Mouse (Mus musculus): ENCODE results near the gene Prkg1.

Gene Prkg1

DNA sequence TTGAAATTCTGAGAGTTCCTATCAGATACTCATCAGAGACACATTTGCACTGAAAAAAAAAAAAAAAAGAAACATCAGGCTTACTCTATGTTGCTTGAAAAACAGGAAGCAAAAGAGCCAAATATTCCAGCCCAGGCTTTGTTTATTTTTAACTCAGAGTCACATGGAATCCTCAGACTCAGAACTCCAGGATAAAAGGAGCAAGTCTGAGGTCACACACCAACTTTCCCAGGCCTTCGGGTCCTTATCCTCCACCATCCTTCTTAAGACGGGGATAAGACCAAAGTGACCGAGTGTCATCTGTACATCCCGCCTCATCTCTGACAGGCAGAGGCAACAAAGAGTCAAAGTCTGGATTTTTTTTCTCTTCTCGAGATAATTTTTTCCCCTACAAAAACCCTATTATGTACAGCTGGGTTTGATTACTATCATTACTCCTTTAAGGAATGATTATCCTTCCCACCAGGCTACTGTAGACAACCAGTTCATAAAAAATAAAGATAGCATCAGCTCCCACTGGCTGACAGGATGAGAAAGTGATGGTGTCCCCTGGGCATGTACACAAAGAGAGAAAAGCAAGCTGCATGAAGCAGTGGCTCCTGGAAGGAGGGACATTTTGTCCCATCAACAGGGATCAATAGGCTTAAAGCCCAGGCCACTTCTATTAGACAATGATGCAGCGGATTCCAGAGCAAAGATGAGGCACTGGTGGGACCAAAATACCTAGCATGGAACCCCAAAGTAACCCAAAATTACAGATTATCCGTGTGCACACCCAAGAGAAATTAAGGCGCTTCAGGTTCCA lies 21.4 kb downstream of the Prkg1 start:
- DNase-seq (ENCODE audit: low read depth, low spot score): no peak

DNA sequence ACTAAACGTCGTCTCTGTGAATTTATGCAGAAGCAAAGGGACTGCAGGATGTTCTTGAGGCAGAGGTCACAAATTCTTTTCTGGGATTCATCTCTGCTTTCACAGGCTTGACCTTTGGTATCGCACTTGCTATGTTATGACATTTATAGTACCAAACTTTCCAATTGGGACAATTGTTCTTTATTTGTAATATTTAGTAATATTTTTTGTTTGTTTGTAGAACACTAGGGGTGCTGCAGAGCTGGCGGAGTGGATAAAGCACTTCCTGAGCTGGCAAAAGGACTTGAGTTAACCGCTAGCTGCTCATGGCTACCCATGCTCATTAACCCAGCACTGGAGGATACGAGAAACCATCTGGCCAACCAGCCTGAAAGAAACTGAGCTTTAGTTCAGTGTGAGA lies 49.9 kb downstream of the Prkg1 start:
- DNase-seq (ENCODE audit: low read depth, low spot score): no peak

DNA sequence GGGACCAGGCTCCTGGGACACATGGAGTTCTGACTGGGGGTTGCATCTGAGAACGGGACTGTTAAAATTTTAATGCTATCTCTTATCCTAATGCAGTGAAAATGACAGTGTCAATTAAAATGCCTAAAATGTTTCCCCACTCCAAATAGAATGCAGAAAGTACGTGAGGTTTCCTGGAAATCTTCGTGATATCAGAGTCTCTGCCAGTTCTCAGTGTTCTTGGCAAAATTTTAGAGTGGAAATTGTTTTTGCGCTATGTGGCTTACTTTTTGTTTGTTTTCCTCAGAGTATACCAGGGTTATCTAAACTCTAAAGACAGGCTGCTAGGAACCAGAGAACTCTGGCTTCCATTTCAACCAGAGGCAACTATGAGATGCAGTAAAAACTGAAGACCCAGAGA lies 50.4 kb downstream of the Prkg1 start:
- no peak for DNase-seq (ENCODE audit: low read depth, low spot score)

DNA sequence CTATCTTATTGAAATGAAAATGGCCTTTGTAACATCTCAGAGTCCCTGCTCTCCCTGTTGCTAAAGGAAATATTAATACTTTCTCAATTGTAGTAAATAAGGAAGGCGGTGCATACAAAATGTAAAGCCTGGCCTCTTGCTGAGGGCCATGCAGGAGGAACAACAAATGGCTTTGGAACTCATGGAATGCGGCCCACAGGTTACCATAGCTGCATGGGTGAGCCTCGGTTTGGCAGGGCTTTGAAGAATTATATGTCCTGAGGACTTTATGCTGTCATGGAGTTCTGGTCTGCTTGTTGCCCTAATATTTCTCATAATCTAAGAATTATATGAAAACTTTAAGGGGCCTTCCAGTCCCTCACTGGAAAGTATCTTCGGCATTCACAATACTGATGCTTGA lies 51.5 kb downstream of the Prkg1 start:
- no peak for DNase-seq (ENCODE audit: low read depth, low spot score)

DNA sequence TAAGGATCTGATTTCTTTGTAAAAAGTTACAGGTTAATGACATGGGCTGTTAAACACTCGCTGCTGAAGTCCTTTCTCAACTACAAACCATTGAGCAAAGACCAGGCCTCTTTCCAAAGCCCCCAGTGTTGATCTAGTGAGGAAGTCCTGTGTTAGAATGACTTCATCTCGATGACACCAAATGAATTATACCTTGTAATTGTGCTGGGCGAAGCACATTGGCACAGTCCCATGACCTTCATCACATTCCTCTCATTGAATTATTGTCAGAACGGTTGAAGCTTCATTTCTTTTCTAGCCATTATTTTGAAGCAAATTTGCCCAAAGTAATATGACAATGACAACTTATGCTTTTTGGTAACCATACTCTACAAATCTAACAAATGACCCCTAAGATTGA lies 54.5 kb downstream of the Prkg1 start:
- no peak for DNase-seq (ENCODE audit: low read depth, low spot score)

DNA sequence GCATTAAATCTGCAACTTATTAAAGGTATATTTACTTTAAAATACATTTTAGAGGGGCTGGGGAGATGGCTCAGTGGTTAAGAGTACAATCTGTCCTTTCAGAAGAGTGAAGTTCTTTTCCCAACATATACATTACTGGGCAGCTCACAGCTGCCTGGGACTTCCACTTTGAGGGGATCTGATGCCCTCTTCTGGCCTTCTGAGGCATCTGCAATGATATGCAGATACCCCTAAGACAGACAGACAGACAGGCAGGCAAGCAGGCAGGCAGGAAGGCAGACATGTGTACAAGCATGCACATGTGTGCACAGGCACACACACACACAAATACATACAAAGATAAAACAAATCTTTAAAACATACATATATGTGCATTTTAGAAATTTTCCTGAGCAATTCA lies 60.8 kb downstream of the Prkg1 start:
- no peak for DNase-seq (ENCODE audit: low read depth, low spot score)

DNA sequence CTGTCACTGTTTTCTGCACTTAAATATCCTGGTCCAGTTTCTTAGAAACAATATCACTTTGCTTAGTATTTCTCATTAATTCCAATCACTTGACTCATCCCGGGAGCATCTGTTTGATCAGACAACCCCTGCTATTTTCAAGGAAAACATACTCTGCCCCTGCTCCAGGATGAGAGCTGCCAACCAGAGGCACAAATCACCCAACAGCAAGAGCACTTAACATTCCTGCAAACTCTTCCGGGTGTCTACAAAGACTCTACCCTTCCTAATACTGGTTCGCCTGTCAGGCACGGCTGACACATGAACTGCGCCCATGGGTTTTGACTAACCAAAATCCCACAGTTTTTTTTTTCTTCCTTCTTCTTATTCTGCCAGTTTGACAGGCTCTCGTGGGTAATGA lies 65.9 kb downstream of the Prkg1 start:
- no peak for DNase-seq (ENCODE audit: low read depth, low spot score)

DNA sequence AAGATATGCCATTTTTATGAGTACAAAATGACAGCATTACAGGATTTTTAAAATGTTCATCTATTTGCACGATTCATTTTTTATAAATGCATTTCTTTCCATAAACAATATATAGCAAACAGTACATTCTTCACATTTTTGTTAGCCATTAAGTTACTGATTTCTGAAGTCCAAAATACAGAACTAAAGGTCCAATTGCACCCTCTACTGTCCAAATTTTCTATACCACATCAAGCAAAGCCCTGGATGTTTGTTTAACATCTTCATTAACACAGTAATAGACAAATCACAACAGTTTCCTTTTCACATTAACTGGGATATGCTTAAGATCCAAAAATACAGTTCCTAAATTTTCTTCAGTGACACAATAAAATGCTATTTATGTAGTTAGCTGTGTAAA lies 84.0 kb downstream of the Prkg1 start:
- DNase-seq (ENCODE audit: low read depth, low spot score): no peak

DNA sequence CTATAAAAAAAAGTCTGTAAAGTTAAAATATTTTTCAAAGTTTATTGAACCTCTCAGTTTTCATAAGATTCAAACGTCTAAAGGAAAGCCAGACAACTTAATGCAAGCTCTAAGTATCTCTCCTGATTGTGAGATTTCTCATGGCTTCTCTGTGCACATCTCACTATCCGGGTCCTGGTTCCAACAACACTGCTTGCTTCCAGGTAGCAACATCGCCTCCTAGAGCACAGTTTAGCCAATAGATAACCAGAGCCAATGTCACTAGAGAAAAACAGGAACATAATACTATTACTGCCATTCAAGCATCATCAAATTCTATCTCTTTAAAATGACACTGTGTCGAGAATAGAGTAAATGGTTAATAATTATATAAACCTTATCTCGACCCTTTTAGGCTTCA lies 86.5 kb downstream of the Prkg1 start:
- DNase-seq (ENCODE audit: low read depth, low spot score): no peak

DNA sequence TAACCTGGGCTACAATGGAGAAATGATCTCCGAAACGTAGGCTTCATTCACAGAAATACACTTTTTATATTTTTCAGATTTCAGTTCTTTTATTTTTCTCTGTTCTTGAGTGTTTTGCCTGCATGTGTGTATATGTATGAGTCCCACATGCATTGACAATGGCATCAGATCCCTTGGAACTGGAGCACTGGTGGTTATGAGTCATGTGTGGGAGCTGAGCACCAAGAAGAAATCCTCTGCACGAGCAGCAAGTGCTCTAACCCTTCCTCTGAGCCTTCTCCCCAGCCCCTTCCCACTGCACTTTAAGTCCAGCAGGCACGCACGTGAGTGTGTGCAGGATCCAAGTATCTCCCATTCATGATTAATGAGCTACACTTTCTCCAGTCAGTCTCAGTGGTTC lies 93.1 kb downstream of the Prkg1 start:
- DNase-seq (ENCODE audit: low read depth, low spot score): no peak

DNA sequence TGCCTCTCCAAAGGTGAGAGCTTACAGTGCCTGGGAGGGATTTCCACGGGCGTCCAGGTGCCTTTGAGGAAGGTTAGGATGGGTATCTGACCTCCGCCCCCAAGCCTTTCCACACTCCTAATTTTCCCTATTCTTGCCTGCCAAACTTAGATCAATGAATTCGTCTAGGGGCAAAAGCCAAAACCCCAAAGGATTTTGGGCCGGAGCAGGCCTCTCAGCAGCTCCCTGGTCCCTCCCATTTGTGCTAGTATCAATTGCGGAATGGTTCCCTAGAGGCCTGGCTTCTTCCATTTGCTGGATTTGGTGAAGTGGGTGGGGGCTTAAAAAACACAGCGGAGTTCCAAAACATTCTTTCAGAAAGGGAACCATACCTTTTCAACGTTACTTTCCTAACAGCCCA lies 99.8 kb downstream of the Prkg1 start:
- DNase-seq (ENCODE audit: low read depth, low spot score): no peak

DNA sequence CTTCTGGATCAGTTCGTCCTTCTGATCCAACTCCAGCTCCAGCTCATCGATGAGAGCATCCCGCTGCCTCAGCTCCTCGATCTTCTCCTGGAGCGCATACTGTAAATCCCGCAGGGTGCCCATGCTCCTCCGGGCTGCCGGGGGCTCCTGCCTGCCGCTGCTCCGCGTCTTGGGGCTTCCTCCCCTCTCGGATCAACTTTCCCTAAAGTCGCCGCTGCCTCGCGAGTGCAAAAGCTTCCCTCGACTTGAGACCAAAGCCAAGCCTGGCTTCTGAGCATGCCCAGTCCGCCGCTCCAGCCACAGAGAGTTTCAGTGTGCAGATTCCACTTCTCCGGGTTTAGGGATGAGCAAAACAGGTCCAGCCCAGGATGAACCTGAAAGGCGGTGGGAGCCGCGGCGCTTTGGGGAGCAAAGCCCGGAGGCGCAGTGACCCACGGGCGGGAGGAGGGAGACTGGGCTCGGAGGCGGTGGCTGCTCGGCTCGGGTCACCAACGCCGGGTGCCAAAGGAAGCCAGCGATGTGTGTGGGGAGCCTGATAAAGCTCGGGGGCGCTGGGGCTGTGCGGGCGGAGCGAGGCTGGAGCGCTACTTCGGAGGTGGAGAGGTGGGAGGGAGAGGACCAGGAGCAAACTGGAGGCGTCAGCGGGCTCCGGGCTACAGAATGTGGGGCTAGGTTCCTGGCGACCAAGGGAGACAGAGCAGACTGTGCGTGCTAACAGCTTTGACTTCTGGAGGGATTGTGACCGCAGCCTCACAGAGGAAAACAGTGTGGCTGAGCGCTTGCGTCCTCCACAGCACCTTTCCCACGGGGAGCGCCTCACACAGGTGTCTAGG lies 100.5 kb downstream of the Prkg1 start:
- peak; percentile 46 for DNase-seq (ENCODE audit: low read depth, low spot score)

DNA sequence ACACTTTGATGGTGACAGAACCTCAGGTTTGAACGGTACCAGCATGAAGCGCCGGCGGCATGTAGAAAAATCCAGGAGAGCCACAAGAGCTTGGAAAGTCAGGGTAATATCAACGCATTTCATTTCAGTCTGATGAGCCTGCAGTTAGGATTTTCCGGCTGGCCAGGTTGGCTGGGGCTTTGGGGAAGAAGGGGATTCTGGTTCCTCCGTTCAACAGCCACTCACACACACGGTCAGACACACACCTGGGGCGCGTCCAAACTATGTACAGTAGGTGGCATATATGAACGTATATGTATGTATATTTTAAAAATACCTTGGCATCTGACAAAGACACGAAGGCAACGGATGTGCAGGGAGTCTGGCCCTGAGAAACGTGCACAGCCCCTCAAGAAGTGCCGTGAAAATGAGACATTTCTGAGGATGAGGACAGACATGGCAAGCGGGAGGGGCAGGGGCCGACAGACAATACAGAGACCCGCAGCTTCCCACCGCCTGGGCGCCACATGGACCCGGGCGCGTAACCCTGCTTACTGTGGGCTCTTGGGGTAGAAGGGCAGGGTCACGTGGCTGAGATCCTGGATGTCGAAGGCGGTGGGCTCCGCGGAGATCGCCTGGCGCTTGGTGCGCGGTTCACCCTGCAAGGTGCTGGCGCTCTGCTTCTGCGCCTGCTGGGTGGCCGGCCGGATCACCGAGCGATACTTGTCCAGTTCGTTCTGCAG lies 101.2 kb downstream of the Prkg1 start:
- DNase-seq (ENCODE audit: low read depth, low spot score): no peak

DNA sequence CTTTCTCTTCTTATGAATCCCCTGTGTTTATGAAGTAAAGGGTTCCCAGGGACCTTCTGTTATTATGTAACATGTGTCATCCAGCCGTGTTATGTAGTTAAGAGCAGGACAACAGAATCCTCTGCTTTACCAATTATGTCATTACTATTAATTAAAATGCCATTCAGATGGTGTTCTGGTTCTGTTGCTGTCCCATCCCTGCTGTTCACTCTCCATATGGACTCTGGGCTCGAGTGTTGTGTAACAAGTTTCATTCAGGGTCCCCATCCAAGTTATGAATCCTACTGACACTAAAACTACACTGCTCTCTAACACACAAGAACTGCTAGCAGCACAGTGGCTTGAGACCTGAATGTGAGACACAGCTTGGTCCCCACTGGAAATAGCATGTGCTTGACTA lies 102.0 kb downstream of the Prkg1 start:
- no peak for DNase-seq (ENCODE audit: low read depth, low spot score)

DNA sequence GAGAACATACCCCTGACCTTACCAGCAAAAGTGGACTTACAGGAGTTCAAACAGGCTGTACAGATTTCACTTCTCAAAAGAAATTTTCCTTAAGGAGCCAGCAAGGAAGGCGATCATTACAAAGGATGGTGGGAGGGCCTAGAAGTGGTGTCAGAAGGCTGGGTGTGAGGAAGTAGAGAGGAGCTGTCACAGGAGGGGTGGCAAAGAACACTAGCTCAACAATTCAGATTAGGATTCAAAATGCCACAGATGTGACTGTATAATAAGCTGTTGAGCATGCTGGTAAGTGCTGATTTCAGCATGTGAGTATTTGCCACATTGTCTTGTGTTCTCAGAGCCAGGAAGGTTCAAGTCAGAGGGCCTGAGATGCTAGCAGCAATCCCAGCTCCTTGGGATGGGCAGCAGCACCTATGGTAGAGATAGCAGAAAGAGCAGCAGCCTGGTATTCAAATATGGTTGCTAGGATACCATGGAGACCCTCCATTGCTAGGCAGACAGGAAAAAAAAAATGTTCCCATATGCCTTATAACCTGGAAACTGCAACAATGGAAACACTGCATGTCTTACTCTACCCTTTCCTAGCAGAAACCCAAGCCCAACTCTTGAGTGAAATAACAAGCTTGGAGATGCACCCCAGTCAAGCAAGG lies 106.0 kb downstream of the Prkg1 start:
- DNase-seq (ENCODE audit: low read depth, low spot score): no peak

DNA sequence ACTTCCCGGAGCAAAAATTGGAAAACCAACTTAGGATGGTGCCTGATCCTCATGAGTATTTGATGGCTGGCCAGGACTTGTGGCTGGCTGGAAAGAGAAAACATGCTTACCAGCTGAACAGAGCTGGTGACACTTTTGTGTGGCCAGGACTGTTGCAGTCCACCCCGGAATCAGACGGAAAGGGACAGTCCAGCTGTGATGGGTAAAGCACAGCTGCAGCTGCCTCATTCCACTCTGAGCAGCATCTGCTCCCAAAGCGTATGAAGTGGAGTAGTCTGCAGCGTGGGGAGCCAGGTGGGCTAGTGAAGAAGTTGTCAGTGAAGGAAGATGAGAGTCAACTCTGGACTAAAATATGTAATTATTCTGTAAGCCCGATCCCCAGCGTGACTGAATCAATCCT lies 108.6 kb downstream of the Prkg1 start:
- no peak for DNase-seq (ENCODE audit: low read depth, low spot score)

DNA sequence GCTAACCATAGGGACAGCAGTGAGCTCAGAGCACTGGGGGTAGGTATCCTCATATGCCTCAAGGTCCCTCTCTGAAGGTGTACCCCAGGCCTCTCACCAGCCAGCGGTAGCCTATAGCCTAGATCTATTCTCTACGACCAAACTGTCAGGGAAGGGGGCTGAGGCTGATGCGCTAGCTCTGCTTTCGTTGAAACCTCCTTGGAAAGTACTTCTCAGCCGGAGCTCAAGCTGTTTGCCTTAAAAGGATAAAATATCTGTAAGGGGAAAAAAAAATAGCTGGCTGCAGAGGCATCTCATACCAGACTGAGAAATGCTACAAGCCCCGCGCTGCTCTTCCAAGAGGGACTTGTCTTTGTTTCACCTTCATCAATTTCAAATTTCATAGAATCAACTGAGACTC lies 109.0 kb downstream of the Prkg1 start:
- DNase-seq (ENCODE audit: low read depth, low spot score): no peak

DNA sequence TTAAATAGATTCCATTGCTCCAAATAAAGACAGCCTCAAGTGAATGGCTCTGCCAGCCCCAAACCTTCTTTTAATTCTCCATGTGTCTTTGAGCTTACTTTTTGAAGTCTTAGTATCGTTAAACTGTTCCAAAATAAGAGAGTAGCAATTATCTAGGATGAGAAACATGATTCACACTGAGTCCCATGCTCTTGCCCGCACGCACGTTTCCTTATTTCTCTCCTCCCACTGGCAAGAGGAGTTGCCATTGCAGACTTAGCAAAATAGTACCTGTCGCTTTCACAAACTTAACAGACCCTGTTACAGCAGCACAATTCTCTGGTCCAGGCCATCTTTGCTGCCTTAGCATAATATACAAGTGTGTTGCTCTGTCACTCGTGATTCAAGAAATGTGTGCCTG lies 110.8 kb downstream of the Prkg1 start:
- DNase-seq (ENCODE audit: low read depth, low spot score): no peak

DNA sequence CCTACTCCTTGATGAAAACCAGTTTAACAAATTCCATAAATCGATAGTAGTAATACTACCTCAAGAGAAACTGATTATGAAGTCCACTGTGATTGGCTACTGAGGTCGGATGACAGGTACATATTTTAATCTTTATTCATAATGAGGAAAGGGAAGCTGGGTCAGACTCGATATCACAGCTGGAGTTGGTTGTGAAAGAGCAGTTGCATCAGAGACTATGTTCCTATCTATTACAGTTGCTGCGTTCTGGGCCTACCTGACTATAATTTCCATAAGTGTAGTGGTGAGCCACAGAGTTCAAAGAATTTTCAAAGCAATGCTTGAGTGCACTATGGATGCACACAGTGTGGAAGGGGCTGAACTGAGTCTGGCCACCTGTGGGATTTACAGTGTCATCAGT lies 114.4 kb downstream of the Prkg1 start:
- no peak for DNase-seq (ENCODE audit: low read depth, low spot score)

DNA sequence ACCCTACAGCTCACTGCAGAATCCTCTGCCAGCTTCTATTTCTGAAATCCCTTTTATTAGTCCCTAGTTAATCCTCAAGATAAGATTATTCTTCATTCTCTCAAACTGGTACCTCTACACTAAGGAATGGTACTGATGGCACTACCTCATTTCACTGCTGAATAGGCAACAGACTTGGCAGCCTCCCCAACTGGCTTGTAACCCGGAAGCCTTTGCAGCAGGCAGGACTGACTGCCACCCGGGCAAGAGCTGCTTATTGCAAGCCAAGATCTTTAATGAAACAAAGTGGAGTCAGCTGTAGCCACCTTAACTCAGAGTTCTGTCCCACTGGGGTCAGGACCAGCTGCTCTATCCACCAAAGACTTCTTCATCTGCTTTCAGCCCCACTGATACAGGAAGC lies 117.3 kb downstream of the Prkg1 start:
- no peak for DNase-seq (ENCODE audit: low read depth, low spot score)

DNA sequence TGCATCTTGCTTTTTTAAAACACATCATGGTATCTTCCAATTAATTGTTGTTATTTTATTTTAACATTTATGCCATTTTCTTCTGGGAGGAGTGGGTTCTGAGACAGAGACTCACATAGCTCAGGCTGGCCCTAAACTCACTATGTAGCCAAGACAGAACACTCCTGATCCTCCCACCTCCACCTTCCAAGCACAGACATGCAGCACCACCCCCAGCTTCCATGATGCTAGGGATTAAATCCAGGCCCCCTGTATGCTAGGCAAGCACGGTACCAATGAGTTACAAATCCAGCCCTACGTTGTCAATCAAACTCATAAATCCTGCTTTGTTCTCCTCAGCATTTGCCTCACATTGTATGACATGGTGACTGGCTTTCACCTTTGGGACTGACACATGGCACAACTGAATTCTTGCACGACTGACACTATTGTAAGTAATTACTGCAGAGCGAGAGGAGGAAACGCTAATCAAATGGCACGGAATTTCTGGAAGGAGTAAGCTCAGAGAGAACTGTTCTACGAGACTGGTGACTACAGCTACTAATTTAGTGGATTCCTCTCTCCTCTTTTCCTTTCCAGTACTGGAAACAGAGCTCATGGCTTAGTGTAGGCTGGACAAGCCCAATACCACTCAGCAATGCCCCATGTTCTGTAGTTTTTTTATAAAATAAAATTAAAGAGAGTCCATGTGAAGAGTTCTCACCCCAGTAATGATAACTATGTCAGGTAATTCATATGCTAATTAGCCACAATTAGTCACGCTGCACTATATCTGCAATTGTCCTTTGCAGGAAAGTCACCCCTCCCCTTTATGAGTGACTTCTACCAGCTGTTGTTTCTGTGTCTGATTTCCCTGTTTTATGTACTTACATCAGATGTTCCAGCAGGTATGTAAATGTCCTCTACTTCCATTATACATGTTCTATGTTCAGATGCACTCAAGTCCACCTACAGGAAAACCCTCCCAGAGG lies 133.6 kb downstream of the Prkg1 start:
- DNase-seq (ENCODE audit: low read depth, low spot score): no peak

Data from retina, postnatal 7 days (tissue).